Mouse (Mus musculus) embryonic facial prominence, embryonic 14.5 days (tissue): ENCODE measurements around the gene Snn. TPM values are rescaled to one million over a fixed set of nuclear protein-coding genes. Genes with fewer than 3 reads are reported as not detected.
A peak's percentile ranks its signal among the peaks of the same experiment; 100 is the strongest.

ENCODE experiments used
- ATAC-seq: fragments of 200-750 bp; cut with Nextera tagmentation; 2 replicates; pipeline ENCODE4 v1.8.0; 2017; ENCODE audit warnings: low read depth, moderate number of reproducible peaks, moderate TSS enrichment
- DNase-seq: peaks from one replicate; pipeline ENCODE4 v3.0.0-alpha.2; 2015; ENCODE audit warnings: low spot score
- H3K27ac ChIP-seq: fragments of 300-500 bp; sonication (generic); replicated peaks from 2 replicates; pipeline ENCODE4 v1.5.1; 2014; ENCODE audit warnings: low read depth, mild to moderate bottlenecking, low read length, moderate library complexity
- H3K27me3 ChIP-seq: fragments of 300-500 bp; sonication (generic); replicated peaks from 2 replicates; pipeline ENCODE4 v1.6.1; 2014; ENCODE audit warnings: low read length; ENCODE audit not compliant: control insufficient read depth, insufficient read depth
- H3K36me3 ChIP-seq: fragments of 300-500 bp; sonication (generic); 2 replicates; pipeline ENCODE4 v1.6.1; 2014; ENCODE audit warnings: low read length, mixed read lengths; ENCODE audit not compliant: control insufficient read depth, insufficient read depth
- H3K4me1 ChIP-seq: fragments of 300-500 bp; sonication (generic); 2 replicates; pipeline ENCODE4 v1.6.1; 2014; ENCODE audit warnings: antibody characterized with exemption, low read length; ENCODE audit not compliant: control insufficient read depth, insufficient read depth
- H3K4me2 ChIP-seq: fragments of 300-500 bp; sonication (generic); 2 replicates; pipeline ENCODE4 v1.6.1; 2014; ENCODE audit warnings: low read depth, mild to moderate bottlenecking, low read length, moderate library complexity, mixed read lengths
- H3K4me3 ChIP-seq: fragments of 300-500 bp; sonication (generic); 2 replicates; pipeline ENCODE4 v1.5.1; 2014; ENCODE audit warnings: low read depth, mild to moderate bottlenecking, low read length
- H3K9ac ChIP-seq: fragments of 300-500 bp; sonication (generic); 2 replicates; pipeline ENCODE4 v1.6.1; 2014; ENCODE audit warnings: low read depth, mild to moderate bottlenecking, low read length, moderate library complexity, mixed read lengths
- H3K9me3 ChIP-seq: fragments of 300-500 bp; sonication (generic); 2 replicates; pipeline ENCODE4 v1.6.1; 2016; ENCODE audit warnings: low read length; ENCODE audit not compliant: control insufficient read depth
- WGBS: fragments of 180-500 bp; shearing (Covaris S2); extraction: QIAGEN DNeasy Blood & Tissue Kit; methylation state at CpG from one replicate; pipeline ENCODE4 v1.1.7; 2014; 5-methylcytosine and 5-hydroxymethylcytosine counted together
- polyA plus RNA-seq: library from polyadenylated mRNA; unstranded; fragments of >200 nt; fragmentation: Nextera tagmentation; extraction: Ambion mirVana; gene quantifications from 2 replicates; pipeline ENCODE4 v1.2.1, GENCODE M21; 2014

Gene Snn
- polyA plus RNA-seq, 1 experiment from 2014 or later = 46.9 TPM

DNA sequence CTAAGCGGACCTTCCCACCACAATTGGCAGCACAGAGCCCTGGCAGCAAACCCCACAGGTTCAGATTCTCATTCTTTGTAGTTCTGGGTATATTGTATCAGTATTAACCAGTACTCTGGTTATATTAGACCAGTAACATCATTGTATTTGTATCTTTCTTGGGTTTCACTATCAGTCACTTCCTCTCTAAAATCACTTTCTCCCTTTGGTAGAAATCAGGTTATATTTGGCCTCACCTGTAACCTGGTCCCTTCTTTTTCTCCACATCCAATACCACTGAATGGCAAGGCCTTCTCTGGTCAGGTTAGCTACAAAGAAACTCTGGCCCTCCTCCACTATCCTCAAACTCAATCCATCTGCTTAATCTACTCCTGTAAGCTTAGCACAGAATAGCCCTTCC is 44.2 kb downstream of the Snn start:
- Histone ChIP-seq H3K9me3 (no peaks in the 10 kb centered on the region), H3K27me3 (no peaks in the 10 kb centered on the region), H3K9ac (no peak overlapping the region), H3K4me3 (no peak overlapping the region), H3K4me1 (no peaks in the 10 kb centered on the region), H3K4me2 (no peak overlapping the region), H3K27ac (no peak overlapping the region), H3K36me3 (peaks cover 31% of the 10 kb centered on the region)
- ATAC-seq (no peak), DNase-seq (no peak)
- 58% methylated on average over 1 of the region's 1 CpGs for WGBS

DNA sequence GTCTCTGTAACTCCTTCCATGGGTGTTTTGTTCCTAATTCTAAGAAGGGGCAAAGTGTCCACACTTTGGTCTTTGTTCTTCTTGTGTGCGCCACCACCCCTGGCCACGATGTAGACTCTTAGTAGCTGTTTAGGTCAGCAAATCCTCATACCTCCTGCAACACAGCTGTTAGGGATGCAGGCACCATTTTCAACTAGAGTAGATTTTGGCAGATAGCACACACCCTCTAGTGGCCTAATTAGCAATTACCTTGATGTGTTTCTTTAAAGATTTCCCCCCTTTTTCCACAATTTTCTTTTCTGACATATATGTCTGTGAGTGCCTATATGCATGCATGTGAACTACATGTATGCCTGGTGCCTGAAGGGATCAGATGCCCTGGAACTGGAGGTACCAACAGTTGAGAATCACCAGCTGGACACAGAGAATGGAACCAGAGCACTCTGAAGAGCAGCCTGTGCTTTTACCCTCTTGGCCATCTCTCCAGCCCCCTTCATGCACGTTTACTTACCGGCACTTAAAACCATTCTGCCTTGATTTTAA is 48.5 kb downstream of the Snn start:
- no peak overlapping the region for H3K4me3 ChIP-seq
- DNase-seq (peak; percentile 27), ATAC-seq (no peak)
- H3K36me3 ChIP-seq = peaks cover 20% of the 10 kb centered on the region
- no peaks in the 10 kb centered on the region for H3K9me3 ChIP-seq
- H3K9ac ChIP-seq = no peak overlapping the region
- H3K27ac ChIP-seq = no peak overlapping the region
- H3K27me3 ChIP-seq = no peaks in the 10 kb centered on the region
- H3K4me2 ChIP-seq = no peak overlapping the region
- 74% methylated on average over 4 of the region's 4 CpGs for WGBS
- H3K4me1 ChIP-seq = no peaks in the 10 kb centered on the region

DNA sequence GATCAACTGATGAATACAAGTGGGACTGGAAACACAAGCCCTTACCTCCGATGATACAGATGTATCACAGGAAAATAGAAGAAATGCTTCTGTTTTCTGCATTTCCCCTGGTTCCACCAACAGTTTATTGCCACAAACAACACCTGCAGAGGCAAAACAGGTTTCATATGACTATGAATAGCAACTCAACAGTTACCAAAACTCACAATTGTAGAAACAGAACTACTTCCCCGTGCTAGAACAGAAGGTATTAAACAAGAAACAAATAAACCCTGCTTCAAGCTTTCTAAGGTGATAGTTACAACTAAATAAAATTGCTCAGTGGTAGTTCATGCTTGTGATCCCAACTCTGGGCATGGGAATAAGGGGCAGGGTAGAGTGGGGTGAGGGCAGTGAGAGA is 61.9 kb downstream of the Snn start:
- no peaks in the 10 kb centered on the region for H3K9me3 ChIP-seq
- no peaks in the 10 kb centered on the region for H3K27me3 ChIP-seq
- DNase-seq (no peak), ATAC-seq (no peak)
- no peak overlapping the region for H3K27ac ChIP-seq
- no peak overlapping the region for H3K9ac ChIP-seq
- H3K4me1 ChIP-seq = no peaks in the 10 kb centered on the region
- 91% methylated on average over 2 of the region's 2 CpGs for WGBS
- no peak overlapping the region for H3K4me2 ChIP-seq
- H3K4me3 ChIP-seq = no peak overlapping the region
- H3K36me3 ChIP-seq = peaks cover 79% of the 10 kb centered on the region

DNA sequence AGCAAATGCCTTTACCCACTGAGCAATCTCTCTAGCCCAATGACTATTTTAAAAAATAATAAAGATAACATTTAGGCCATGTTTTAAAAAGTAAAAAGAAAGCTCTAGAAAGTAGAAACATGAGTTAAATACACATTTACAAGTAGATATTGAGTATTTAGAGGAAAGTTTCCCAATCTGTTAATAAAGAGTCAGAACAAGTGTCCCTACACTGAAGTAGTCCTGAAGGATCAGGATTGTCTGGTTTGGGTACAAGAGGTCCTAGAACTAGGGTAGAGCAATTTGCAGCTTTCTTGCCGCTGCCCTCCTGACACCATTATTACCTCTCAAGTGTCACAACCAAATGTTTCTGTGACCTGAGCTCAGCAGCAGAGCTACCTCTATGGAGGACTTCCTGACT is 63.4 kb downstream of the Snn start:
- H3K4me3 ChIP-seq = no peak overlapping the region
- H3K4me2 ChIP-seq = no peak overlapping the region
- H3K4me1 ChIP-seq = no peaks in the 10 kb centered on the region
- no peaks in the 10 kb centered on the region for H3K27me3 ChIP-seq
- no peak overlapping the region for H3K27ac ChIP-seq
- H3K9ac ChIP-seq = no peak overlapping the region
- H3K9me3 ChIP-seq = no peaks in the 10 kb centered on the region
- DNase-seq (no peak), ATAC-seq (no peak)
- WGBS = 100% methylated on average over 1 of the region's 1 CpGs
- peaks cover 80% of the 10 kb centered on the region for H3K36me3 ChIP-seq

Other genes starting within 250 kb of the Snn start
- not detected in 2 replicates for gene Gm11172, start 248.0 kb upstream of the Snn start, polyA plus RNA-seq
- gene Rmi2, start 225.9 kb upstream of the Snn start, polyA plus RNA-seq = 2.0 and 3.3 TPM in 2 replicates
- gene Litaf, start 5.2 kb downstream of the Snn start, polyA plus RNA-seq = 88.9 and 101 TPM in 2 replicates
- gene Txndc11, start 73.7 kb downstream of the Snn start, polyA plus RNA-seq = 37.8 and 42.4 TPM in 2 replicates
- 99.2 and 102 TPM in 2 replicates for gene Zc3h7a, start 115.4 kb downstream of the Snn start, polyA plus RNA-seq
- gene Rsl1d1, start 142.4 kb downstream of the Snn start, polyA plus RNA-seq = 169 and 188 TPM in 2 replicates
- 93.6 and 102 TPM in 2 replicates for gene Gspt1, start 193.4 kb downstream of the Snn start, polyA plus RNA-seq